Mouse (Mus musculus) MEL (cell line): Measurements from ENCODE around the gene Aftph. TPM values are rescaled to one million over a fixed set of nuclear protein-coding genes. Genes with fewer than 3 reads are reported as not detected.

Source experiments
- DNase-seq: peaks from one replicate; pipeline ENCODE4 v3.0.0; 2011; ENCODE audit warnings: low read depth, low spot score
- H3K27ac ChIP-seq: 2 replicates; pipeline ENCODE4 v1.5.1; 2012; ENCODE audit warnings: low read depth, mild to moderate bottlenecking, control low read depth, low read length, moderate library complexity; ENCODE audit not compliant: control insufficient read depth
- H3K27me3 ChIP-seq, 2 experiments: fragments of 150-350 bp in 1 of 2; sonication (generic) in 1 of 2; 2 replicates each; pipeline ENCODE4 v1.6.1; 2012; ENCODE audit warnings: low read length in 2 of 2, mild to moderate bottlenecking in 2 of 2, improper control_type of control experiment in 1 of 2, moderate library complexity in 1 of 2; ENCODE audit not compliant: insufficient read depth in 2 of 2, control insufficient read depth in 1 of 2
- H3K36me3 ChIP-seq, 2 experiments: 2 replicates each; pipeline ENCODE4 v1.6.1; 2012 to 2014; ENCODE audit warnings: low read length in 2 of 2, improper control_type of control experiment in 1 of 2, inconsistent platforms in 1 of 2, mild to moderate bottlenecking in 1 of 2; ENCODE audit not compliant: insufficient read depth in 2 of 2, control insufficient read depth in 1 of 2
- H3K4me1 ChIP-seq, 2 experiments: fragments of 150-350 bp in 1 of 2; sonication (generic) in 1 of 2; 2 replicates each; pipeline ENCODE4 v1.6.1; 2012; ENCODE audit warnings: low read length in 2 of 2, improper control_type of control experiment in 1 of 2, mild to moderate bottlenecking in 1 of 2; ENCODE audit not compliant: insufficient read depth in 2 of 2, control insufficient read depth in 1 of 2
- H3K4me3 ChIP-seq, 2 experiments: fragments of 150-350 bp in 1 of 2; sonication (generic) in 1 of 2; 2 replicates each; pipeline ENCODE4 v1.5.1; 2012; ENCODE audit warnings: low read depth in 2 of 2, low read length in 2 of 2, mild to moderate bottlenecking in 2 of 2, moderate library complexity in 2 of 2, control low read depth in 1 of 2, improper control_type of control experiment in 1 of 2; ENCODE audit not compliant: control insufficient read depth in 1 of 2, insufficient read depth in 1 of 2
- H3K79me2 ChIP-seq: 2 replicates; pipeline ENCODE4 v1.6.1; 2012; ENCODE audit warnings: mild to moderate bottlenecking, low read length, moderate library complexity; ENCODE audit not compliant: control insufficient read depth, poor library complexity, insufficient read depth
- H3K9ac ChIP-seq: 2 replicates; pipeline ENCODE4 v1.6.1; 2012; ENCODE audit warnings: low read depth, mild to moderate bottlenecking, control low read depth, low read length, moderate library complexity; ENCODE audit not compliant: control insufficient read depth, poor library complexity, severe bottlenecking
- H3K9me3 ChIP-seq: fragments of 150-350 bp; sonication (generic); replicated peaks from 2 replicates; pipeline ENCODE4 v1.6.1; 2012; ENCODE audit warnings: mild to moderate bottlenecking, low read length, improper control_type of control experiment, moderate library complexity; ENCODE audit not compliant: insufficient read depth
- E2F4 ChIP-seq: IDR thresholded peaks from 2 replicates; pipeline ENCODE4 v1.6.1; 2011; ENCODE audit warnings: low read depth, low read length, improper control_type of control experiment, borderline replicate concordance
- HCFC1 ChIP-seq: IDR thresholded peaks from 2 replicates; pipeline ENCODE4 v1.6.1; 2012; ENCODE audit warnings: low read depth, mild to moderate bottlenecking, inconsistent platforms, low read length, improper control_type of control experiment, moderate library complexity
- MAX ChIP-seq: IDR thresholded peaks from 2 replicates; pipeline ENCODE4 v1.6.1; 2011; ENCODE audit warnings: low read length, improper control_type of control experiment
- MXI1 ChIP-seq: IDR thresholded peaks from 2 replicates; pipeline ENCODE4 v1.6.1; 2011; ENCODE audit warnings: mild to moderate bottlenecking, low read depth, low read length, improper control_type of control experiment
- MYC ChIP-seq: IDR thresholded peaks from 2 replicates; pipeline ENCODE4 v1.6.1; 2011; ENCODE audit warnings: low read depth, mild to moderate bottlenecking, low read length, improper control_type of control experiment, moderate library complexity
- POLR2AphosphoS5 ChIP-seq: IDR thresholded peaks from 2 replicates; pipeline ENCODE4 v1.6.1; 2012; ENCODE audit warnings: low read depth, borderline replicate concordance, mild to moderate bottlenecking, inconsistent platforms, low read length, moderate library complexity, mixed read lengths
- RAD21 ChIP-seq: IDR thresholded peaks from 2 replicates; pipeline ENCODE4 v1.6.1; 2011; ENCODE audit warnings: mild to moderate bottlenecking, low read depth, low read length, improper control_type of control experiment
- RCOR1 ChIP-seq: IDR thresholded peaks from 2 replicates; pipeline ENCODE4 v1.6.1; 2012; ENCODE audit warnings: low read depth, mild to moderate bottlenecking, inconsistent platforms, low read length, improper control_type of control experiment
- SIN3A ChIP-seq: IDR thresholded peaks from 2 replicates; pipeline ENCODE4 v1.6.1; 2012; ENCODE audit warnings: low read length, improper control_type of control experiment, inconsistent platforms
- TBP ChIP-seq: IDR thresholded peaks from 2 replicates; pipeline ENCODE4 v1.8.0; 2011; ENCODE audit warnings: low read depth, low read length, improper control_type of control experiment
- TCF12 ChIP-seq: IDR thresholded peaks from 2 replicates; pipeline ENCODE4 v1.6.1; 2014; ENCODE audit warnings: low read depth, mild to moderate bottlenecking, inconsistent platforms, low read length, improper control_type of control experiment, moderate library complexity
- USF1 ChIP-seq: IDR thresholded peaks from 2 replicates; pipeline ENCODE4 v1.6.1; 2014; ENCODE audit warnings: low read depth, mild to moderate bottlenecking, inconsistent platforms, low read length, improper control_type of control experiment, moderate library complexity
- USF2 ChIP-seq, 2 experiments: IDR thresholded peaks; 2 replicates each; pipeline ENCODE4 v1.6.1; 2011 to 2012; ENCODE audit warnings: improper control_type of control experiment in 2 of 2, low read length in 2 of 2, borderline replicate concordance in 1 of 2, inconsistent platforms in 1 of 2, low read depth in 1 of 2, mild to moderate bottlenecking in 1 of 2; ENCODE audit not compliant: insufficient read depth in 1 of 2
- ZKSCAN1 ChIP-seq: IDR thresholded peaks from 2 replicates; pipeline ENCODE4 v1.6.1; 2012; ENCODE audit warnings: low read depth, mild to moderate bottlenecking, inconsistent platforms, low read length, improper control_type of control experiment, moderate library complexity
- ZMIZ1 ChIP-seq: IDR thresholded peaks from 2 replicates; pipeline ENCODE4 v1.6.1; 2012; ENCODE audit warnings: low read depth, mild to moderate bottlenecking, inconsistent platforms, low read length, improper control_type of control experiment, moderate library complexity
- polyA plus RNA-seq, 2 experiments: library from polyadenylated mRNA; stranded (reverse) in 1 of 2; unstranded in 1 of 2; fragments of >175 nt in 1 of 2; fragments of >200 nt in 1 of 2; gene quantifications; 2 replicates each; pipeline versions ENCODE4 v1.2.1 to v1.2.4; 2012; ENCODE audit warnings: low replicate concordance in 2 of 2, low read depth in 1 of 2; ENCODE audit not compliant: insufficient read length in 2 of 2, insufficient read depth in 1 of 2, missing spikeins in 1 of 2
- total RNA-seq: library from RNA; depleted of rRNA; stranded (reverse); fragments of 300-350 nt; gene quantifications from 2 replicates; pipeline ENCODE4 v1.2.3, GENCODE M21; 2012

Aftph gene
- total and polyA plus RNA-seq, 3 experiments, result 38.1 to 47.2 (median 38.1) TPM

GRCm38 (mm10) chr11:20656711-20657057 is 84.7 kb downstream of the Aftph start:
- Histone ChIP-seq H3K4me1 (no peaks in the 10 kb centered on the region), H3K79me2 (no peaks in the 10 kb centered on the region), H3K27ac (no peak overlapping the region), H3K36me3 (no peaks in the 10 kb centered on the region; a peak in 1 of 4 replicates), H3K9me3 (no peaks in the 10 kb centered on the region), H3K27me3 (no peaks in the 10 kb centered on the region), H3K4me3 (no peak overlapping the region), H3K9ac (no peak overlapping the region)
- TF ChIP-seq USF2 (IDR thresholded peaks at IDR 0.05; ENCODE audit: borderline replicate concordance in 1 of 2, insufficient read depth in 1 of 2, low read depth in 1 of 2, low read length in 2 of 2) (no peak), ZKSCAN1 (no peak), HCFC1 (no peak)
- DNase-seq, result no peak

- no peaks in the 10 kb centered on the region for H3K36me3 ChIP-seq
- no peak overlapping the region for H3K27ac ChIP-seq
- no peak overlapping the region for H3K9ac ChIP-seq
- TF ChIP-seq MAX (no peak), POLR2AphosphoS5 (no peak), RAD21 (no peak), MYC (no peak), USF1 (no peak), ZMIZ1 (no peak), TBP (no peak), SIN3A (no peak), E2F4 (no peak), RCOR1 (no peak), TCF12 (no peak), MXI1 (no peak)
- H3K27me3 ChIP-seq, result no peaks in the 10 kb centered on the region
- H3K4me1 ChIP-seq, result no peaks in the 10 kb centered on the region
- H3K79me2 ChIP-seq, result no peaks in the 10 kb centered on the region
- no peaks in the 10 kb centered on the region for H3K9me3 ChIP-seq
- no peak overlapping the region for H3K4me3 ChIP-seq
- DNase-seq, result no peak
These were observed 85.3 kb downstream of the Aftph start for GRCm38 (mm10) chr11:20655795-20656710.
